Comparison of ENCODE assay signal across 8 mouse cellular contexts in the genomic region with DNA sequence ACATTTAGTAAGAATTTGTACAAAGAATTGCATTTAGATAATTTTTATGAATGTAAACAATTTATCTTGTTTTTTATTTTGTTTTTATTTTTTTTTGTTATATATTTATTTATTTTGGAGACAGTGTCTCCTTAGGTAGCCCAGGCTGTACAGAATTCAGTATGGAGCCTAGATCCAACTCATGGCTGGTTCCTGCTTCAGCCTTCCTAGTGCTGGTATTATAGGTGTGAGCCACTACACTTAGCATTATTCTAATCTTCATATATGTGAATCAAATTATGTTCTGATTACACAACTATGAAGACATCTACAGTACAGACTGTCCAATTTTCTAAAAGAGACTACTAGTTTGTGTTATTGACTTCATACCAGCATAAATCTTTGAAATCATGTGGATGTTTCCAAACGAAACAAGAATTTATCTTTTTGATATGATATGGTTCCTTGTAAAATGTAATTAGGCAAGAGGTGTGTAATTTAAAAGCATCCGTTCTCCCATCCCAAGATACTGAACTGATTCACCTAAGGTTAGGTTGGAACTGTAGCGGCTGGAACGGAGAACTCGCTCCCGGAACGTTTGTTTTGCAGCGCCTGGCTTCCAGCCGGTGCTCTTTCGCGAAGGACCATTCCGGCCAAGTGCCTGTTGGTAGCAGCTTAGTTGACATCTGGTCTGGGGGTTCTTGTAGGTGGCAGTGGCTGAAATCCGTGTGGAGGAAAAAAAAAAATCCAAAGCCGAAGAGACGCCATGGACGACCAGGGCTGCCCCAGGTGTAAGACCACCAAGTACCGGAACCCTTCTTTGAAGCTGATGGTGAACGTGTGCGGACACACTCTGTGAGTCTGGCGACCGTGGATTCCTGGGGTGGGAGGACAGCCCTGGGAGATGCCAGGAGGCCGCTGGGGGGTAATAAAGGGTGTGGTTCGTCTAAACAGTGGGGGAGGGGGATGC. TPM values are rescaled to one million over a fixed set of nuclear protein-coding genes. Genes with fewer than 3 reads are reported as not detected.
DNase-seq lines count a peak whose midpoint lies in the region; ATAC-seq lines count a peak whose summit lies in the region.

TSS of gene Mnat1 (plus strand) at position 625 of the 949 bp plus-strand sequence.

- peak; percentile 81 for ATAC-seq in inflammation-experienced regulatory T-cells, adult 6 months
- peak; percentile 85 for ATAC-seq in megakaryocyte-erythroid progenitor cell, adult 5-6 weeks (replicated peaks; ENCODE audit: low FRiP score, low TSS enrichment, poor library complexity, severe bottlenecking)

- intact Hi-C loops in left cerebral cortex, postnatal 10 days (cut with DNase I), result no loop called here

- DNase-seq in adipocyte (ENCODE audit: low spot score), result peak; percentile 80
- DNase-seq in embryo, embryonic 10 days (ENCODE audit: low spot score), result peak; percentile 83
- DNase-seq in gastrocnemius, postnatal 10 days, result peak; percentile 80
- DNase-seq in left cerebral cortex, postnatal 10 days (ENCODE audit: extremely low spot score in 1 of 2, low spot score in 2 of 2), result peak; percentile 60 to 82
- DNase-seq in right cerebral cortex, postnatal 25 days, result peak; percentile 77
- peak; percentile 70 to 82 for DNase-seq in urinary bladder, postnatal 4 days (ENCODE audit: low spot score in 2 of 2)

RNA-seq across cellular contexts. Expression of gene Mnat1, which starts in this region (rescaled TPM):
- 10 to 100 TPM; 24.0 to 29.2 TPM for total RNA-seq in gastrocnemius, postnatal 10 days (2021)
- 10 to 100 TPM; 21.8 to 40.7 (median 36.1) TPM for polyA plus RNA-seq in inflammation-experienced regulatory T-cells, adult 6 months (2017; shearing (Covaris generic))
- total RNA-seq in left cerebral cortex, postnatal 10 days (2021), result 10 to 100 TPM; 17.9 to 18.5 TPM
- 18.2 and 20.9 TPM in 2 replicates for total RNA-seq in megakaryocyte-erythroid progenitor cell, adult 5-6 weeks (2014; fragmentation: Nextera tagmentation)
- 35.8 and 47.0 TPM in 2 replicates for total RNA-seq in megakaryocyte-erythroid progenitor cell, adult 5-6 weeks (2017)

Comparison
In these comparisons a context has a peak if more than half of its experiments do, and no peak if none do; other contexts are left out.
1. Peak in every context shown above with its lines: DNase-seq and ATAC-seq.